Mouse (Mus musculus) bone marrow, adult 2 months (tissue): ENCODE measurements around the gene Txndc8. TPM values are rescaled to one million over a fixed set of nuclear protein-coding genes. Genes with fewer than 3 reads are reported as not detected.

Source experiments
- H3K27ac ChIP-seq: fragments of 200-500 bp; 2 replicates; pipeline ENCODE4 v1.5.1; 2012; ENCODE audit warnings: low read depth, mild to moderate bottlenecking, control low read depth, inconsistent platforms, low read length; ENCODE audit not compliant: control insufficient read depth, poor library complexity, insufficient read depth
- H3K4me1 ChIP-seq: fragments of 200-500 bp; 2 replicates; pipeline ENCODE4 v1.6.1; 2011; ENCODE audit warnings: low read length; ENCODE audit not compliant: control insufficient read depth, insufficient read depth
- H3K4me3 ChIP-seq: fragments of 200-500 bp; replicated peaks from 2 replicates; pipeline ENCODE3; 2011; ENCODE audit warnings: mild to moderate bottlenecking, low read depth, low read length, control low read depth; ENCODE audit not compliant: control insufficient read depth
- CTCF ChIP-seq: fragments of 200-500 bp; IDR thresholded peaks from 2 replicates; pipeline ENCODE4 v1.5.1; 2011; ENCODE audit warnings: low read length, control low read depth; ENCODE audit not compliant: control insufficient read depth, insufficient read depth
- POLR2A ChIP-seq: fragments of 200-500 bp; IDR thresholded peaks from 2 replicates; pipeline ENCODE4 v1.6.1; 2011; ENCODE audit warnings: low read depth, mild to moderate bottlenecking, control low read depth, low read length, borderline replicate concordance; ENCODE audit not compliant: control insufficient read depth
- WGBS: fragments of 180-500 bp; shearing (Covaris S2); methylation state at CpG from one replicate; pipeline ENCODE4 v1.1.7; 2018; 5-methylcytosine and 5-hydroxymethylcytosine counted together
- polyA plus RNA-seq: library from polyadenylated mRNA; stranded (reverse); fragments of >200 nt; gene quantifications from 2 replicates; pipeline ENCODE4 v1.2.4, GENCODE M21; 2011; ENCODE audit warnings: low replicate concordance; ENCODE audit not compliant: missing spikeins, insufficient read depth, insufficient read length

The Txndc8 gene
- polyA plus RNA-seq, result not detected in 2 replicates

- Histone ChIP-seq H3K27ac (no peak within 1 kb of the TSS), H3K4me1 (no peaks in the 10 kb centered on the region), H3K4me3 (no peak within 1 kb of the TSS)
- WGBS, result 83% methylated on average over 5 of the region's 5 CpGs
- TF ChIP-seq POLR2A (no peak), CTCF (no peak)
Observed at GRCm38 (mm10) chr4:58009024-58009423, at the start of gene Txndc8. Txndc8 (minus strand) TSS chr4:58009124.

DNA sequence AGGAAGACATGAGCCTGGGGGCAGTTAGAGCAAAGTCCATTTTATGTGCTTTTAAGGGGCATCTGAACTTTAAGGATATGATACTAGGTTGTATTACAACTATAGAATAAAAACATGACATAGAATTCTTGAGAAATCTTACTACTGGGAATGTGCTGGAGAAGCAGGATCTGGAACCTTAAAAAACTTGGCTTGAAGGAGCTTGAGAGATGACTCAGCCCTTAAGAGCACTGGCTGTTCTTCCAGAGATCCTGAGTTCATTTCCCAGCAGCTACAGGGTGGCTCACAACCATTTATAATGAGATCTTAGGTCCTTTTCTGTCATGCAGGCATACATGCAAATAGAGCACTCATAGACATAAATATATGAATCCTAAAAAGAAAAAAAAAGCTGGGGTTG, 46.7 kb upstream of the Txndc8 start:
- Histone ChIP-seq H3K4me1 (no peaks in the 10 kb centered on the region), H3K27ac (no peak overlapping the region), H3K4me3 (no peak overlapping the region)
- TF ChIP-seq CTCF (no peak), POLR2A (no peak)

- H3K4me3 ChIP-seq, result no peak overlapping the region
- H3K4me1 ChIP-seq, result no peaks in the 10 kb centered on the region
- H3K27ac ChIP-seq, result no peak overlapping the region
- 76% methylated on average over 5 of the region's 5 CpGs for WGBS
- no peak for TF ChIP-seq POLR2A
- no peak for TF ChIP-seq CTCF
Observed at GRCm38 (mm10) chr4:58054441-58054840, 45.5 kb upstream of the Txndc8 start.

- no peaks in the 10 kb centered on the region for H3K4me1 ChIP-seq
- no peak overlapping the region for H3K27ac ChIP-seq
- H3K4me3 ChIP-seq, result no peak overlapping the region
- 6% methylated on average over 8 of the region's 8 CpGs for WGBS
- TF ChIP-seq CTCF (no peak), POLR2A (no peak)
Observed at GRCm38 (mm10) chr4:58050746-58051145, 41.8 kb upstream of the Txndc8 start.

DNA sequence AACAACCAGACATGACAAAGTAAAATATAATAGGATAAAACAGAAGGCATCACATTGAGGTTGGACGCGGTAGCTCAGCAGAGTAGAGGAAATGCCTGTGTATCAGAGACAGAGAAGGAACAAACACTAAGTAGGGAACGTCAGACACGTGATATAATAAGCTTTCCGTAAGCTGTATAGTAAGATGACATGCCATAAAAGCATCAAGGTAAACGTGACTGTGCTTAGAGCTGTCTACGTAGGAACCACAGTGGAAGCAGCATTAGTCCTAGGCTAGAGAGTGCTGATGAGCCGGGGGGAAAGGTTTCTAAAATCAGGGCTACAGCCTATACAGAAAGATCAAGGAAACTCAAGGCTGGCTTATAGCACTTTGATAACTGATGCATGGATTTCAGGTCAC, 41.4 kb upstream of the Txndc8 start:
- Histone ChIP-seq H3K4me1 (no peaks in the 10 kb centered on the region), H3K4me3 (no peak overlapping the region), H3K27ac (no peak overlapping the region)
- TF ChIP-seq CTCF (no peak), POLR2A (no peak)
- 21% methylated on average over 8 of the region's 8 CpGs for WGBS

DNA sequence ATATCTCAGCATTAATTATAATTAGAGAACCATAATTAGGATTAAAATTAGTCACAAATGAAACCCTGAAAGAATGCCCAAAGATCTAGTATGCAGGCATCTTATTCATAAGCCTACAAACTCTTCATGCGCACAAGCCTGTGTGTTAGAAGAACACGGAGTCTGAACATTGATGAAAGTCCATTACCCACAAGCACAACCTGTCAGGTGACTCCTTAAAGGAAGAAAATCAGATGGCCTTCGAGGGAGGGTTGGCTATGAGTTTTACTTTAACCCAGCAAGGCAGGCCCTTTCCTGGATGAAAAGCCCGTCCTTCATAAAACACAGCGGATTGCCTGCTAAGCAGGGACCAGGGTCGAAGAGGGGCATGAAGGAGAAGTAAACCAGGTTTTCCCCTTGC, 35.9 kb upstream of the Txndc8 start:
- Histone ChIP-seq H3K27ac (no peak overlapping the region), H3K4me3 (no peak overlapping the region), H3K4me1 (no peaks in the 10 kb centered on the region)
- 83% methylated on average over 6 of the region's 6 CpGs for WGBS
- TF ChIP-seq POLR2A (no peak), CTCF (no peak)

GRCm38 (mm10) chr4:58044356-58044755, 35.4 kb upstream of the Txndc8 start:
- no peak overlapping the region for H3K27ac ChIP-seq
- 85% methylated on average over 3 of the region's 3 CpGs for WGBS
- TF ChIP-seq CTCF, result no peak
- TF ChIP-seq POLR2A, result no peak

GRCm38 (mm10) chr4:58040093-58040492, 31.2 kb upstream of the Txndc8 start:
- 56% methylated on average over 2 of the region's 2 CpGs for WGBS
- Histone ChIP-seq H3K4me3 (no peak overlapping the region), H3K27ac (no peak overlapping the region), H3K4me1 (no peaks in the 10 kb centered on the region)
- TF ChIP-seq POLR2A, result no peak
- TF ChIP-seq CTCF, result no peak

More at GRCm38 (mm10) chr4:58044356-58044755, 35.4 kb upstream of the Txndc8 start:
- H3K4me1 ChIP-seq, result no peaks in the 10 kb centered on the region
- H3K4me3 ChIP-seq, result no peak overlapping the region

DNA sequence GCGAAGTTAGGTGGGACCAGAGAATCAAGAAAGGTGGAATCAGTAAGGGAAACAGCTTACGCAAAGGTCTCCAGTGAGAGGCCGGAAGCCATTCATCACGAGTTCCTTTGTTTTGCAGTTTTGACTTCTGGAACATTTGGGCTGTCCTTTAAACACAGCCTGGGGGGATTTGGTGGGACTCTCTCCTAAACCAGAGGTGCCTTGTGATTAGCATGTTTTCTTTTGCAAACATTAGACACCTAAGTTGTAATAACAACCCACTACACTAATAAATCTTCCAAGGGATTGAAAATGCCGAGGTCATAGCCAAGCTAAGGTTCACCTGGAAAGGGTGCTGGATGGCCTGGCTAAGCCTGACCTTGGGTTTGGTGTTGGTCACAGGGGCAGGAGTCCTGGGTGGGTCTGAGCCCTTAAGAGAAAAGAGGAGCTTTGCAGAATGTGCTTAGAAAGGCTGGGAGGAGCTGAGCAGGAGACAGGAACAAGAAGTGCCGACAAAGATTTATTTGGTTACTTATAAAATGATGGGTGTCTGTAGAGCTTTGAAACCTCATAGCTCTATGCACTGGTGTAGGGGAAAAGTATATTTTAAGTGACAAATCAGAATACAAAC, 28.3 kb upstream of the Txndc8 start:
- WGBS, result 81% methylated on average over 6 of the region's 6 CpGs
- H3K4me1 ChIP-seq, result no peaks in the 10 kb centered on the region
- no peak overlapping the region for H3K27ac ChIP-seq
- H3K4me3 ChIP-seq, result no peak overlapping the region
- no peak for TF ChIP-seq POLR2A
- no peak for TF ChIP-seq CTCF
